Mouse (Mus musculus) ES-E14 (cell line): ENCODE results near the gene Slamf6. TPM values are rescaled to one million over a fixed set of nuclear protein-coding genes. Genes with fewer than 3 reads are reported as not detected.

Experiments
- DNase-seq: peaks from one replicate; pipeline ENCODE4 v3.0.0-alpha.2; 2013; ENCODE audit warnings: low read depth, low spot score
- H3K27ac ChIP-seq: 2 replicates; pipeline ENCODE4 v1.5.1; 2012; ENCODE audit warnings: low read depth, mild to moderate bottlenecking, low read length, moderate library complexity, mixed read lengths; ENCODE audit not compliant: poor library complexity, insufficient read depth, severe bottlenecking
- H3K36me3 ChIP-seq: 2 replicates; pipeline ENCODE4 v1.6.1; 2012; ENCODE audit warnings: mild to moderate bottlenecking, low read length, moderate library complexity, mixed read lengths; ENCODE audit not compliant: control insufficient read depth, poor library complexity, insufficient read depth, severe bottlenecking
- H3K4me1 ChIP-seq, 2 experiments: fragments of 150-350 bp in 1 of 2; sonication (generic) in 1 of 2; 2 replicates each; pipeline ENCODE4 v1.6.1; 2012; ENCODE audit warnings: low read length in 2 of 2, mild to moderate bottlenecking in 1 of 2, mixed read lengths in 1 of 2; ENCODE audit not compliant: control insufficient read depth in 2 of 2, insufficient read depth in 2 of 2, poor library complexity in 1 of 2
- H3K4me3 ChIP-seq, 2 experiments: fragments of 150-350 bp in 1 of 2; sonication (generic) in 1 of 2; 2 replicates each; pipeline ENCODE4 v1.5.1; 2012; ENCODE audit warnings: low read length in 2 of 2, low read depth in 1 of 2, mild to moderate bottlenecking in 1 of 2, mixed read lengths in 1 of 2; ENCODE audit not compliant: insufficient read depth in 1 of 2, poor library complexity in 1 of 2, severe bottlenecking in 1 of 2
- H3K9ac ChIP-seq: 2 replicates; pipeline ENCODE4 v1.6.1; 2012; ENCODE audit warnings: low read depth, mild to moderate bottlenecking, low read length, mixed read lengths; ENCODE audit not compliant: poor library complexity, insufficient read depth, severe bottlenecking
- H3K9me3 ChIP-seq: fragments of 150-350 bp; sonication (generic); 2 replicates; pipeline ENCODE4 v1.6.1; 2012; ENCODE audit warnings: low read depth, mild to moderate bottlenecking, low read length; ENCODE audit not compliant: control insufficient read depth, insufficient read depth
- CHD2 ChIP-seq: IDR thresholded peaks from 2 replicates; pipeline ENCODE4 v1.6.1; 2014; ENCODE audit warnings: mild to moderate bottlenecking, low read depth, low read length, inconsistent platforms
- HCFC1 ChIP-seq: IDR thresholded peaks from 2 replicates; pipeline ENCODE4 v1.6.1; 2012; ENCODE audit warnings: low read length, inconsistent platforms, borderline replicate concordance; ENCODE audit not compliant: insufficient read depth
- MAFK ChIP-seq: IDR thresholded peaks from 2 replicates; pipeline ENCODE4 v1.6.1; 2014; ENCODE audit warnings: mild to moderate bottlenecking, low read depth, low read length, inconsistent platforms; ENCODE audit not compliant: insufficient read depth
- ZC3H11A ChIP-seq: IDR thresholded peaks from 2 replicates; pipeline ENCODE4 v1.6.1; 2012; ENCODE audit warnings: low read depth, mild to moderate bottlenecking, inconsistent platforms, low read length, borderline replicate concordance
- ZNF384 ChIP-seq: IDR thresholded peaks from 2 replicates; pipeline ENCODE4 v1.6.1; 2012; ENCODE audit warnings: low read depth, low read length, inconsistent platforms
- in situ Hi-C, 2 experiments: fragments of 600-800 bp; cut with MboI; formaldehyde crosslinking; loops; one replicate each; pipeline ENCODE4 v1.15.1; 2025; ENCODE audit warnings: low sequenced_read_pairs in 2 of 2, inconsistent platforms in 1 of 2; ENCODE audit not compliant: unreplicated experiment in 2 of 2
- total RNA-seq: library from RNA; depleted of rRNA; stranded (reverse); fragments of 300-350 nt; gene quantifications from 2 replicates; pipeline ENCODE4 v1.2.3, GENCODE M21; 2012

Slamf6 gene
- total RNA-seq, 1 experiment = 0.31 TPM

- in situ Hi-C loops = no loop called here
- 0 out of 2 replicates have a peak, but pooled peaks have one; percentile 25 for TF ChIP-seq MAFK
- no peak for TF ChIP-seq ZC3H11A
These were observed 3.8 kb downstream of the Slamf6 start for GRCm38 (mm10) chr1:171920989-171921621.

GRCm38 (mm10) chr1:171921641-171922040 lies 4.3 kb downstream of the Slamf6 start:
- no peaks in the 10 kb centered on the region for H3K4me1 ChIP-seq
- in situ Hi-C loops = no loop called here
- no peak overlapping the region for H3K4me3 ChIP-seq
- no peak overlapping the region for H3K27ac ChIP-seq
- TF ChIP-seq CHD2 (no peak), MAFK (no peak), ZC3H11A (no peak), ZNF384 (no peak), HCFC1 (no peak)
- H3K9me3 ChIP-seq = no peaks in the 10 kb centered on the region
- no peak for DNase-seq
- H3K36me3 ChIP-seq = no peaks in the 10 kb centered on the region
- no peak overlapping the region for H3K9ac ChIP-seq

More at GRCm38 (mm10) chr1:171920989-171921621, 3.8 kb downstream of the Slamf6 start:
- Histone ChIP-seq H3K4me1 (no peaks in the 10 kb centered on the region), H3K27ac (no peak overlapping the region), H3K4me3 (no peak overlapping the region), H3K36me3 (no peaks in the 10 kb centered on the region), H3K9ac (no peak overlapping the region), H3K9me3 (no peaks in the 10 kb centered on the region)
- no peak for DNase-seq

- Histone ChIP-seq H3K9ac (no peak overlapping the region), H3K27ac (no peak overlapping the region), H3K9me3 (no peaks in the 10 kb centered on the region), H3K36me3 (no peaks in the 10 kb centered on the region), H3K4me3 (no peak overlapping the region), H3K4me1 (no peaks in the 10 kb centered on the region)
- no peak for TF ChIP-seq HCFC1
- TF ChIP-seq MAFK = no peak
- no peak for TF ChIP-seq CHD2
- TF ChIP-seq ZNF384 = no peak
- no peak for TF ChIP-seq ZC3H11A
- DNase-seq = no peak
- in situ Hi-C loops = no loop called here
These were observed 5.5 kb downstream of the Slamf6 start for GRCm38 (mm10) chr1:171922844-171923243.

GRCm38 (mm10) chr1:171924900-171925299 lies 7.6 kb downstream of the Slamf6 start:
- no peaks in the 10 kb centered on the region for H3K4me1 ChIP-seq
- H3K27ac ChIP-seq = no peak overlapping the region
- no peak for DNase-seq
- in situ Hi-C loops = no loop called here
- H3K4me3 ChIP-seq = no peak overlapping the region
- H3K36me3 ChIP-seq = no peaks in the 10 kb centered on the region
- H3K9ac ChIP-seq = no peak overlapping the region
- no peaks in the 10 kb centered on the region for H3K9me3 ChIP-seq
- TF ChIP-seq MAFK (no peak), CHD2 (no peak)

GRCm38 (mm10) chr1:171933851-171934250 lies 16.5 kb downstream of the Slamf6 start:
- TF ChIP-seq ZC3H11A (no peak), CHD2 (no peak), HCFC1 (no peak), MAFK (no peak), ZNF384 (no peak)
- DNase-seq = no peak
- H3K4me1 ChIP-seq = no peaks in the 10 kb centered on the region
- H3K27ac ChIP-seq = no peak overlapping the region
- H3K4me3 ChIP-seq = no peak overlapping the region
- no peaks in the 10 kb centered on the region for H3K9me3 ChIP-seq
- H3K36me3 ChIP-seq = no peaks in the 10 kb centered on the region
- in situ Hi-C loops = no loop called here
- H3K9ac ChIP-seq = no peak overlapping the region
